Mouse (Mus musculus) erythroblast, embryonic 14.5 days (primary cell): ENCODE measurements around the gene Manea. TPM values are rescaled to one million over a fixed set of nuclear protein-coding genes. Genes with fewer than 3 reads are reported as not detected.
"Not testable (repeated sequence)": the region's sequence is repeated elsewhere in the genome, so short reads cannot be mapped to it uniquely, and the experiment has no call there.

ENCODE experiments used
- H3K27me3 ChIP-seq: 2 replicates; pipeline ENCODE4 v1.6.1; 2012; ENCODE audit warnings: inconsistent platforms; ENCODE audit not compliant: control insufficient read depth
- H3K36me3 ChIP-seq: 2 replicates; pipeline ENCODE4 v1.6.1; 2012; ENCODE audit warnings: mild to moderate bottlenecking, inconsistent platforms; ENCODE audit not compliant: control insufficient read depth
- H3K4me1 ChIP-seq: 2 replicates; pipeline ENCODE4 v1.6.1; 2012; ENCODE audit warnings: inconsistent platforms; ENCODE audit not compliant: control insufficient read depth
- H3K4me3 ChIP-seq: replicated peaks from 2 replicates; pipeline ENCODE3; 2012; ENCODE audit warnings: moderate library complexity, mild to moderate bottlenecking, inconsistent platforms
- H3K9me3 ChIP-seq: 2 replicates; pipeline ENCODE4 v1.6.1; 2012; ENCODE audit warnings: low read length, inconsistent platforms, mixed read lengths; ENCODE audit not compliant: control insufficient read depth
- GATA1 ChIP-seq: IDR thresholded peaks from 2 replicates; pipeline ENCODE4 v1.6.1; 2012; ENCODE audit warnings: low read length, inconsistent platforms, mixed read lengths
- TAL1 ChIP-seq: IDR thresholded peaks from 3 replicates; pipeline ENCODE4 v1.6.1; 2012; ENCODE audit warnings: low read length, inconsistent platforms, mixed read lengths
- polyA plus RNA-seq: library from polyadenylated mRNA; stranded (reverse); fragments of >175 nt; gene quantifications from 2 replicates; pipeline ENCODE4 v1.2.3, GENCODE M21; 2012

The Manea gene
- 0.14 and 0.21 TPM in 2 replicates for polyA plus RNA-seq

GRCm38 (mm10) chr4:26346443-26347106 lies at the start of gene Manea:
Gene Manea, minus strand, starts transcription at chr4:26346891.
- H3K4me3 ChIP-seq, result peak within 1 kb of the TSS; percentile 76
- no peaks in the 10 kb centered on the region for H3K27me3 ChIP-seq
- H3K4me1 ChIP-seq, result peaks cover 19% of the 10 kb centered on the region
- H3K36me3 ChIP-seq, result peaks cover 3% of the 10 kb centered on the region
- TF ChIP-seq TAL1 (no peak), GATA1 (no peak)
- no peaks in the 10 kb centered on the region for H3K9me3 ChIP-seq

- TF ChIP-seq TAL1 (no peak), GATA1 (no peak)
- no peaks in the 10 kb centered on the region for H3K9me3 ChIP-seq
- no peaks in the 10 kb centered on the region for H3K4me1 ChIP-seq
- H3K36me3 ChIP-seq, result no peaks in the 10 kb centered on the region
- no peaks in the 10 kb centered on the region for H3K27me3 ChIP-seq
- H3K4me3 ChIP-seq, result no peak overlapping the region
These were observed 7.9 kb upstream of the Manea start for GRCm38 (mm10) chr4:26354616-26355015.

GRCm38 (mm10) chr4:26353643-26354231 lies 7.0 kb upstream of the Manea start:
- no peaks in the 10 kb centered on the region for H3K27me3 ChIP-seq
- TF ChIP-seq GATA1, result no peak
- TF ChIP-seq TAL1, result no peak
- H3K4me3 ChIP-seq, result no peak overlapping the region
- H3K9me3 ChIP-seq, result no peaks in the 10 kb centered on the region
- H3K4me1 ChIP-seq, result no peaks in the 10 kb centered on the region
- no peaks in the 10 kb centered on the region for H3K36me3 ChIP-seq

GRCm38 (mm10) chr4:26347239-26347638 lies 548 bp upstream of the Manea start:
- Histone ChIP-seq H3K9me3 (no peaks in the 10 kb centered on the region), H3K36me3 (peaks cover 3% of the 10 kb centered on the region), H3K27me3 (no peaks in the 10 kb centered on the region), H3K4me1 (peaks cover 19% of the 10 kb centered on the region), H3K4me3 (peak overlapping the region; percentile 76)
- no peak for TF ChIP-seq GATA1
- TF ChIP-seq TAL1, result no peak

GRCm38 (mm10) chr4:26345741-26346442 lies 799 bp downstream of the Manea start:
- H3K9me3 ChIP-seq, result no peaks in the 10 kb centered on the region
- H3K4me1 ChIP-seq, result peaks cover 19% of the 10 kb centered on the region
- no peaks in the 10 kb centered on the region for H3K27me3 ChIP-seq
- H3K4me3 ChIP-seq, result peak overlapping the region; percentile 76
- no peak for TF ChIP-seq GATA1
- TF ChIP-seq TAL1, result no peak
- H3K36me3 ChIP-seq, result peaks cover 3% of the 10 kb centered on the region

- H3K4me3 ChIP-seq, result peak overlapping the region; percentile 7
- H3K9me3 ChIP-seq, result no peaks in the 10 kb centered on the region
- no peaks in the 10 kb centered on the region for H3K27me3 ChIP-seq
- TF ChIP-seq GATA1, result no peak
- no peak for TF ChIP-seq TAL1
- peaks cover 6% of the 10 kb centered on the region for H3K36me3 ChIP-seq
- peaks cover 19% of the 10 kb centered on the region for H3K4me1 ChIP-seq
These were observed 1.6 kb downstream of the Manea start for GRCm38 (mm10) chr4:26345080-26345479.

- Histone ChIP-seq H3K27me3 (no peaks in the 10 kb centered on the region), H3K9me3 (no peaks in the 10 kb centered on the region), H3K4me3 (no peak overlapping the region), H3K4me1 (peaks cover 19% of the 10 kb centered on the region), H3K36me3 (peaks cover 14% of the 10 kb centered on the region)
- TF ChIP-seq TAL1 (no peak), GATA1 (no peak)
These were observed 4.3 kb downstream of the Manea start for GRCm38 (mm10) chr4:26342346-26342745.

- Histone ChIP-seq H3K36me3 (peaks cover 14% of the 10 kb centered on the region), H3K4me3 (no peak overlapping the region), H3K4me1 (peaks cover 4% of the 10 kb centered on the region), H3K27me3 (no peaks in the 10 kb centered on the region), H3K9me3 (no peaks in the 10 kb centered on the region)
- TF ChIP-seq GATA1 (no peak), TAL1 (no peak)
These were observed 8.1 kb downstream of the Manea start for GRCm38 (mm10) chr4:26338604-26339003.

- no peak overlapping the region for H3K4me3 ChIP-seq
- H3K36me3 ChIP-seq, result peaks cover 10% of the 10 kb centered on the region
- H3K27me3 ChIP-seq, result no peaks in the 10 kb centered on the region
- H3K9me3 ChIP-seq, result no peaks in the 10 kb centered on the region
- TF ChIP-seq TAL1, result no peak
- TF ChIP-seq GATA1, result no peak
- H3K4me1 ChIP-seq, result no peaks in the 10 kb centered on the region; the same call in 1 of the 2 replicates
These were observed 10.1 kb downstream of the Manea start for GRCm38 (mm10) chr4:26336563-26336962.

GRCm38 (mm10) chr4:26304731-26305130 lies 42.0 kb downstream of the Manea start:
- H3K4me1 ChIP-seq, H3K27me3 ChIP-seq, H3K4me3 ChIP-seq, H3K9me3 ChIP-seq, H3K36me3 ChIP-seq: not testable (repeated sequence)
